Mouse (Mus musculus) macrophage (primary cell): ENCODE data around the gene Pank2. TPM values are rescaled to one million over a fixed set of nuclear protein-coding genes. Genes with fewer than 3 reads are reported as not detected.
"Not testable (repeated sequence)": the region's sequence is repeated elsewhere in the genome, so short reads cannot be mapped to it uniquely, and the experiment has no call there.

ENCODE experiments used
- H3K27ac ChIP-seq: fragments of 350-480 bp; formaldehyde crosslinking; 2 replicates; pipeline ENCODE4 v1.9.0; 2021
- H3K36me3 ChIP-seq: fragments of 350-480 bp; formaldehyde crosslinking; 2 replicates; pipeline ENCODE4 v1.9.0; 2021; ENCODE audit errors: inconsistent target
- H3K4me3 ChIP-seq: fragments of 350-480 bp; formaldehyde crosslinking; 2 replicates; pipeline ENCODE4 v1.9.0; 2021; ENCODE audit errors: inconsistent target
- H3K79me2 ChIP-seq: fragments of 350-480 bp; formaldehyde crosslinking; 2 replicates; pipeline ENCODE4 v1.9.0; 2021; ENCODE audit errors: inconsistent target
- WGBS: methylation state at CpG from one replicate; pipeline ENCODE4 v1.1.7; 2026; ENCODE audit warnings: inconsistent platforms; ENCODE audit not compliant: missing documents; 5-methylcytosine and 5-hydroxymethylcytosine counted together
- polyA plus RNA-seq: library from polyadenylated mRNA; stranded (reverse); fragments of 250-400 nt; gene quantifications from 3 replicates; pipeline ENCODE4 v1.2.4, GENCODE M21; 2018; ENCODE audit warnings: inconsistent platforms

Gene Pank2
- polyA plus RNA-seq, 1 experiment from 2014 or later = 26.8 TPM

DNA sequence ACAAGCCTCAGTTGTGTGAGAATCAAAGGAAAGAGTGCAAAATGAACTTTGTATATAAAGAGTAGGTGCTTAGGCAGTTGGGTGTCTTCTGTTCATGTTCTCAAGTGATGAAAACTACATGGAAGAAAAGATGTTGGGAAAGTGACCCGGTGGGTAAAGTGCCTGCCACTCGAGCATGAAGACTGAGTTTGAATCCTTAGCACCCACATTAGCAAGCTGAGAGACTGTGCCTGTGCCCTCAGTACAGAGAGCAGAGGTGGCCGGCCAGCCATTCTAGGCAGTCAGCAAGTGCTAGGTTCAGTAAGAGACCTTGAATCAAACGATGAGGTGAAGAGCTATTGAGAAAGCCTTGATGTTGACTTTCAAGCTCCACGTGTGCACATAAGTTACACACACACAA, 14.4 kb downstream of the Pank2 start:
- peaks cover 60% of the 10 kb centered on the region for H3K36me3 ChIP-seq
- WGBS = 94% methylated on average over 5 of the region's 5 CpGs
- peaks cover 25% of the 10 kb centered on the region for H3K79me2 ChIP-seq
- H3K27ac ChIP-seq = no peak overlapping the region
- H3K4me3 ChIP-seq = no peak overlapping the region

DNA sequence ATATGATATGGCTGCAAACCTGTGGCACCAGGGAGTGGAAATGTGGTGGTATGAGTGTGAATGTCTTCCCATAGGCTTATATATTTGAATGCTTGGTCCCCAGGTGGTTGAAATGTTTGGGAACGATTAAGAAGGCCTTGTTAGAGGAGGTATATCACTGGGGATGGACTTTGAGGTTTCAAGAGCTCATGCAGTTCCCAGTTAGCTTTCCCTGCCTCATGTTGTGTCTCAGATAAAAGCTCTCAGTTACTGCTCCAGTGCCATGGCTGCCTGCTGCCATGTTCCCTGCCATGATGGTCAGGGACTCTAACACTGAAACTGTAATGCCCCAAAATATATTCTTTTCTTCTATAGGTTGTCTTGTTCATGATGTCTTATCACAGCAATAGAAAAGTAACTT, 19.3 kb downstream of the Pank2 start:
- peaks cover 56% of the 10 kb centered on the region; the same call in 1 of the 2 replicates for H3K36me3 ChIP-seq
- WGBS = 100% methylated on average over 1 of the region's 1 CpGs
- no peak overlapping the region for H3K4me3 ChIP-seq

DNA sequence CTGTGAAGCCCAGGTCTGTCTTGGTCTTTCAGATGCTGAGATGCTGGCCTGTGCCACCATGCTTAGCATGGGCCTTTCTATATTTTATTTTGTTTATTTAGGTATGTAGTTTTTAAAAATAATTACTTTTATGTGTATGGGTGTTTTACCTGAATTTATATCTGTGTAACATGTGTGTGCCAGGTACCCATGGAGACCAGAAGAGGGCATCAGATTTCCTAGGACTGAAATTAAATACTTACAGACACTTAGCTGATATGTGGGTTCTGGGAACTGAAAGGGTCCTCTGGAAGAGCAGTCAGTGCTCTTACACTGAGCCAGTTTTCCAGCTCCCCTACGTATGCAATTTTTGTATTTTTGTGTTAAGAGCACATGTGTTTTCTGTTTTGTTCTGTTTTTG, 24.0 kb downstream of the Pank2 start:
- Histone ChIP-seq H3K79me2 (no peaks in the 10 kb centered on the region), H3K27ac (no peak overlapping the region), H3K4me3 (no peak overlapping the region), H3K36me3 (peaks cover 49% of the 10 kb centered on the region)
- 100% methylated on average over 1 of the region's 1 CpGs for WGBS

More for the DNA sequence above, 19.3 kb downstream of the Pank2 start:
- Histone ChIP-seq H3K79me2 (no peaks in the 10 kb centered on the region; the same call in 1 of the 2 replicates), H3K27ac (no peak overlapping the region)

DNA sequence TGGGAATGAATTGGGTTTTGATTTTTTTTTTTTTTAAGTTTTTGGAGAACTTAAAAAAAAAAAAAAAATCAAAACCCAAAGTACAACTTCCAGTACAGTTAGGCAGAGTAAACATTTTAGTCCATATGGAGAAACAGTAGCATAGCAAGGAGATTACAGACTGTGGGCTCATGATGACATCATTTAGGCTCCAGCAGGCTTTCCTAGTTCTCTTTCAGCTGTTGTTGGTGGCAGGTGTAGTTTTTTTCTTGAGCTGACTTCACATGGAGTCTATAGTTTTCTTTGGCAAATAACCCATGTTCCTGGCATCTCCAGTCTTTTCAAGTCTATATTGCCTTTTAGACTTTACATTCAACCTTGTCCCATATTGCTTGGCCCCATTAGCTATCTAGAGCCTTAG, 28.4 kb downstream of the Pank2 start:
- Histone ChIP-seq H3K36me3 (peaks cover 65% of the 10 kb centered on the region), H3K79me2 (no peaks in the 10 kb centered on the region), H3K4me3 (no peak overlapping the region), H3K27ac (no peak overlapping the region)

DNA sequence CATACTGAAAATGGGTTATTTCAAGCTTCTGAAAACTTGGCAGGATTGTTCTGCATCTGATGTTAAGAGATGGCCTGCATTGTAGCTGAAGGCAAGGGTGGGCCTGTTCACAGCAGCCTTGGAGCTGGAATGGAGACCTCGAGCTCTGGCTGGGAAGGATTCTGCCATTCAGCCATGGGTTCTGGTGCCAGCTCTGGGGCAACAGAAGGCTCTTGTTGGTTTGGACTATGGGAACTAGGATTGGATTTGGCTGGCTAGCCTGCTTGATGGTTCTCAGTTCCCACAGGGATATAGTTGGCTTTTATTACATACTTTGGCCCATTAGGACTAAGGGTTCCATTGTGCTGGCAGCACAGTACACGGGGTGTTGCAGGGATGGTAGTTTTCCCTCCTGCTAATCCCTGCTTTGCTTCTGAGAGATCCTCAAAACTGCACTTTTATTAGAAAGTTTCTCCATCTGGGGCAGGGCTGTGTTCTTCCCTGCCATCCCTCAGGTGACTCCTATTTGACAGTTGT, 34.5 kb downstream of the Pank2 start:
- no peaks in the 10 kb centered on the region for H3K79me2 ChIP-seq
- no peak overlapping the region for H3K4me3 ChIP-seq
- peaks cover 61% of the 10 kb centered on the region for H3K36me3 ChIP-seq
- WGBS = 93% methylated on average over 2 of the region's 2 CpGs
- H3K27ac ChIP-seq = no peak overlapping the region

DNA sequence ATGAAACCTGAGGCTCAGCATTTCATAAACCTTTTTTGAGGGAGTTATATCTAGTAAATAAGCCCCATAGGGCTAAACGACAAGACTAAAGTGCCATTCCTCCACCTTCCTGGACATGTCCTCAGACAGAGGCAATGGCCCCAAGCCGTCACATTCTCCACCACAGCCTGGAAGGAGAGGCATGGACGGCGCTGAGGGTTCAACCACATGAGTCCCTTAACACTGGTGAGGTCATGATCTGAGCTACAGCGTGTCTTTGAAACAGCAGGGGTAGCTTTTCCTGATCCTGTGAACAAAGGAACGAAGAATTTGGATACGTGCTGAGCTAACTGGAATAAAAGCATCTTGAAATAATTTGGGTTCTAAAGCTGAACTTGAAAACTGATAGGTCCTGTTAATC, 36.4 kb downstream of the Pank2 start:
- H3K27ac ChIP-seq, H3K4me3 ChIP-seq, H3K79me2 ChIP-seq: not testable (repeated sequence)
- H3K36me3 ChIP-seq = peaks cover 44% of the 10 kb centered on the region
- WGBS = 93% methylated on average over 7 of the region's 7 CpGs

DNA sequence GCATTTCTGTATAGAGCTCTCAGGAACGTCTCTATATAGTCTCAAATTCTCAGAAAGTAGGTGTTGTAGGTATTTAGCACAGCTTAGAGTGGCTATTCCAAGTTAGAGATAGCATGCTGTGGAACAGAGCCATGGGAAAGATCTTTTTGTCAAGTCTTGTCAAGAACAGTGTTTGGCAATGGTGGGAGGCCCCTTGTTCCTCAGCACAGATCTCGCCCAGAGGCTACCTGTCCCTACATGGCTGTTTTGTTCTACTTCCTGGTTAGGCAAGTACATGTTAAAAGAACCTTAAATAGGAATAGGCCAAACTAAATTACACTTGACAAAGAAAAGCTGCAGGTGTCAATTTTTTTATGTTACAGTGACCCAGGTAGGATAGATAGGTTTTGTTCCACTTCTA, 38.2 kb downstream of the Pank2 start:
- H3K79me2 ChIP-seq = no peaks in the 10 kb centered on the region
- H3K4me3 ChIP-seq = no peak overlapping the region
- WGBS = 98% methylated on average over 2 of the region's 2 CpGs
- H3K27ac ChIP-seq = no peak overlapping the region
- H3K36me3 ChIP-seq = peaks cover 26% of the 10 kb centered on the region

DNA sequence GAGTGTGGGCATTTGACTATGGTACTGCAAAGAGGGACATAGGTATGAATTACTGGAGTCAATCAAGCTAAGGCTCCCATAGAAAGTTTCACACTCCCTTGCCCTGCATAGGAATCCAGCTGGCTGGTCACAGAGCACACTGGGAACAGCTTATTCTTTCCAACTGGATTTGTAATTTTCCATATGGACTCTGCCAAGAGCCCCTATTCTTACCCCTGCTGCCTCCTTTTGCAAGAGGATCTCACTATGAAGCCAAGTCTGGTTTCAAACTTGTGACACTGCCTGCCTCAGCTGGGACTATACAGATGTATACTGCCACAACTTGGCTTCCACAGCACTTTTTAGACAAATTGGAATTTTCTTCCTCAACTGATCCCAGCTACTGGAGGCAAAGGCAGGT, 39.3 kb downstream of the Pank2 start:
- Histone ChIP-seq H3K79me2 (no peaks in the 10 kb centered on the region), H3K27ac (no peak overlapping the region), H3K4me3 (no peak overlapping the region), H3K36me3 (peaks cover 17% of the 10 kb centered on the region)

DNA sequence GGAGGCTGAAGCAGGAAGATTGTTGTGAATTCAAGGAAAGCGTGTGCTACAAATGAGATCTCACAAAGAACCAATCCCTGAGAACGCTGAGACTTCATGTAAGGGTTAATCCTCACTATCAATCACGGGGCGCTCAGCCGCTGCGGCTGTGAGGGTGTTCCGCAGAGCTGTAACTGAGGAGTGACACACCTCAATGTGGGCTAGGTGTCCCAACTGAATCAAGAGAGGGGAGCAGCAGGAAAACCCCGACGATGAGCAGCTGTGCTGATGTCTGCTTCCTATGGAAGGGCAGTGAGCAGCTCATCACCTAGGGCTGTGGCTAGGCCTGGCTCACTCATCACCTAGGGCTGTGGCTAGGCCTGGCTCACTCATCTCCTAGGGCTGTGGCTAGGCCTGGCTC, 42.2 kb downstream of the Pank2 start:
- WGBS = 95% methylated on average over 9 of the region's 9 CpGs
- Histone ChIP-seq H3K79me2 (no peaks in the 10 kb centered on the region), H3K27ac (no peak overlapping the region), H3K4me3 (no peak overlapping the region), H3K36me3 (no peaks in the 10 kb centered on the region)

DNA sequence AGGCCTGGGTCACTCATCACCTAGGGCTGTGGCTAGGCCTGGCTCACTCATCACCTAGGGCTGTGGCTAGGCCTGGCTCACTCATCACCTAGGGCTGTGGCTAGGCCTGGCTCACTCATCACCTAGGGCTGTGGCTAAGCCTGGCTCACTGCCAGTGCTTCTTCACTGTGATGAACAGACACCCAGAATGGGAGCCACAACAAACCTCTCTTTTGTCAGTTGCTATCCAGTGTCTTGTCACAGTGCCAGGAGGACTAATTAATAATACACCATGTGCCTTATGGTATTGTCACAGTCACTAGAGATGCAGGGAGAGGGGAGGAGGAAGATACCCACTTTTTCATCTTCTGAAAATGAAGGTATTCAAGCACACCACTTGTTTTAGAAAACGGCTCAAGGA, 42.9 kb downstream of the Pank2 start:
- H3K36me3 ChIP-seq, H3K27ac ChIP-seq, H3K79me2 ChIP-seq, H3K4me3 ChIP-seq: not testable (repeated sequence)
- 92% methylated on average over 1 of the region's 1 CpGs for WGBS

DNA sequence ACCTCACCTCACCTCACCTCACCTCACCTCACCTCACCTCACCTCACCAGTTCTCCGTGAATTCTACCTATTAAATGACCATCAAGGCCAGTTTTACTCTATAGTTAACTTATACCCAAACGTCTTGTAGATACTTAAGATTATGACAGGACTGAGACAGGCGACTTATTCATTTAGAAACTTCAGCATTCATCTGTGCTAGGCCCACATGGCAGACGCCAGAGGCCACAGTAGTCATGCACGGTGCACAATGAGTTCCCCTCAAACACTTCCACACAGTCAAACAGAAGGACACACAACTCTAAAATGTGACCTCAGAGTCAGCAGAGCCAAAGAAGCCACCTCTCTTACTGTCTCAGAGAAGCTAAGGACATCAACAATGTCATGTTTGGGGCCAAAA, 45.1 kb downstream of the Pank2 start:
- WGBS = 99% methylated on average over 5 of the region's 5 CpGs
- Histone ChIP-seq H3K27ac (no peak overlapping the region), H3K4me3 (no peak overlapping the region), H3K79me2 (no peaks in the 10 kb centered on the region), H3K36me3 (no peaks in the 10 kb centered on the region)

DNA sequence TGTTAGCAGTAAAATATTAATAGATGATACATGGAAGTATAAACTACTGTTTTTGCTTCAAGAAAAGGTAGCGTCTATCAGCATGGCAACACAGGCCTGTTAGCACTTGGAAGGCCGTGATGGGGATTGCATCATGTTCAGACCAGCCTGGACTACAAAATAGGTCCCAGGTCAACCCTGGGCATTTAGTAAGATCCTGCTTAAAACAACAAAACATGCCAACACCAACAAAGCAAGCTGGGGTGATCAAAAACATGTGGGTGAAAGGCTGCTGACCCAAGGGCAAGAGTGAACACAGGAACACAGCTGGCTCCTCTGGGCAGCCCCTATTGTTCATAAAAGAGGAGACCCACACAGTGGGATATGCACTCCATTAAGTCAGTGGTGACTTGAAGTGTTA, 45.5 kb downstream of the Pank2 start:
- no peak overlapping the region for H3K27ac ChIP-seq
- no peaks in the 10 kb centered on the region for H3K36me3 ChIP-seq
- no peaks in the 10 kb centered on the region for H3K79me2 ChIP-seq
- H3K4me3 ChIP-seq = no peak overlapping the region
- 89% methylated on average over 2 of the region's 2 CpGs for WGBS

DNA sequence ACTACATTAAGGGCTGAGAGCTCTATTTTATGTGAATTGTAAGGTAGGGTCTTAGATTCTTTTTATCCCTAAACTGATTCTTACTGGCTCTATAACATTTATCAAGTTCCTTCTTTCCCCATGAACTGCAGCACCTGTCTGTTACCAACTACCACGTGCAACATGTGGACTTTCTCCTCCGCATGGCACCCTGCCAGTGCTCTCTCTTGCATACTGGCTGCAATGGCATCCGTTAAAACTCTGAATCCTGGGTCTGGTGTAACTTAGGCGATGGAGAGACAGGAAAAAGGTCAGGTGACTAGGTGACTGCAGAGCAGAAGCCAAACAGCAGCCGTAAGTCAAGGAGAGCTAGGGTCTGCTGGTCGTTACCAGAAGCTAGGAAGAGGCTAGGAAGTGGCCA, 47.0 kb downstream of the Pank2 start:
- Histone ChIP-seq H3K27ac (no peak overlapping the region), H3K36me3 (no peaks in the 10 kb centered on the region), H3K79me2 (no peaks in the 10 kb centered on the region), H3K4me3 (no peak overlapping the region)
- 68% methylated on average over 6 of the region's 6 CpGs for WGBS

DNA sequence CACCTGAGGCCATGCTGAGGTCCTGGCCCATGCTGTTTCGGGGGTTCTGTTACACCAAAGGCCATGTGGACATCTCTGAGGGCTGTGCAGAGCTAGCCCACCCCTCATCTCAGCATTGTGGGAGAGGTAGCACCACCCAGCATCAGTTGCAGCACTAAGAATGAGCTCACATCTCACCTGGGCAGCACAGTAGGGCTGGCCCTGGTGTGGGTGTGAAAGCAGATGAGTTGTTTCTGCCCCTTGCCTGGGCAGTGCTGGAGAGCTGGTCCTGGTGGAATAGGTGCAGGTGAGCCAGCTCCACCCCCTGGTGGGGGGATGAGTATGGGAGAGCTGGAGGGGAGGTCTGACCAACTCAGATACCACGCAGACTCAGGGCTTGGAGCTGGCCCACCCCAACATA, 53.9 kb downstream of the Pank2 start:
- Histone ChIP-seq H3K79me2 (no peaks in the 10 kb centered on the region; the same call in 1 of the 2 replicates), H3K27ac (no peak overlapping the region), H3K4me3 (no peak overlapping the region), H3K36me3 (no peaks in the 10 kb centered on the region)
- 100% methylated on average over 2 of the region's 2 CpGs for WGBS

DNA sequence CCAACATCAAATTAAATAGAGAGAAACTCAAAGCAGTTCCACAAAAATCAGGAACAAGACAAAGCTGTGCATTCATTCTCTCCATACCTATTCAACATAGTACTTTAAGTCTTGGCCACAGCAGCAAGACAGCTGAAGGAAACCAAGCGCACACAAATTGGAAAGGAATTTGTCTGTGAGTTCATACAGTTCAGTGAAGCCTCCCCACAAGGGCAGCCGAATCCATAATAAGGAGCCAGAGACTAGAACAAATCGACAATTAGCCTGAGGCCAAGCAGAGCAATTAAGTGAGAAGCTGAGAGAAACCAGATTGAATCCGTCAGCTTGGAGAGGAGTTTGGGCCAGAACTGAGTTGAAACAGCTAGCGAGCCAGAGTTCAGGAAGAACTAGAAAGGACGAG, 57.1 kb downstream of the Pank2 start:
- WGBS = 96% methylated on average over 6 of the region's 6 CpGs
- no peaks in the 10 kb centered on the region for H3K36me3 ChIP-seq
- H3K27ac ChIP-seq = no peak overlapping the region

DNA sequence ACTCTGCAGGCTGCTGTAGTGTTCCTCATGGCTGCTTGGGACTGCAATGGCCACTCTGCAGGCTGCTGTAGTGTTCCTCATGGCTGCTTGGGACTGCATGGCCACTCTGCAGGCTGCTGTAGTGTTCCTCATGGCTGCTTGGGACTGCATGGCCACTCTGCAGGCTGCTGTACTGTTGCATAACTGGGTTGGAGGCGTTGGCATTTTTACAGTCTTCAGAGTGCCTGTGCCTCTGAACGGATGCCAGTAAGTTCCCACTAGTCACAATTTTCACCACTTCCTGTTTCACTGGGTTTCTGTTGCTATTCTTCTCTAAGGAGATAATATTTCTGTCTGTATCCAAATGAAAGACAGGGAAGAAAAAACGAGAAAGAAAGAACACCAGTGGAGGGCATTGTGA, 58.9 kb downstream of the Pank2 start:
- H3K36me3 ChIP-seq, H3K79me2 ChIP-seq: not testable (repeated sequence)
- 0% methylated on average over 3 of the region's 3 CpGs for WGBS
- H3K4me3 ChIP-seq = 0 out of 2 replicates have a peak overlapping the region, but pooled peaks have one; percentile 5
- peak overlapping the region; percentile 63 for H3K27ac ChIP-seq

More for the DNA sequence above, 57.1 kb downstream of the Pank2 start:
- no peak overlapping the region for H3K4me3 ChIP-seq
- H3K79me2 ChIP-seq = no peaks in the 10 kb centered on the region; the same call in 1 of the 2 replicates
